Mouse (Mus musculus) MEL (cell line): ENCODE results near the gene Wfdc9. TPM values are rescaled to one million over a fixed set of nuclear protein-coding genes. Genes with fewer than 3 reads are reported as not detected.

Experiments
- DNase-seq: peaks from one replicate; pipeline ENCODE4 v3.0.0; 2011; ENCODE audit warnings: low read depth, low spot score
- H3K27ac ChIP-seq: 2 replicates; pipeline ENCODE4 v1.5.1; 2012; ENCODE audit warnings: low read depth, mild to moderate bottlenecking, control low read depth, low read length, moderate library complexity; ENCODE audit not compliant: control insufficient read depth
- H3K27me3 ChIP-seq, 2 experiments: fragments of 150-350 bp in 1 of 2; sonication (generic) in 1 of 2; 2 replicates each; pipeline ENCODE4 v1.6.1; 2012; ENCODE audit warnings: low read length in 2 of 2, mild to moderate bottlenecking in 2 of 2, improper control_type of control experiment in 1 of 2, moderate library complexity in 1 of 2; ENCODE audit not compliant: insufficient read depth in 2 of 2, control insufficient read depth in 1 of 2
- H3K36me3 ChIP-seq, 2 experiments: 2 replicates each; pipeline ENCODE4 v1.6.1; 2012 to 2014; ENCODE audit warnings: low read length in 2 of 2, improper control_type of control experiment in 1 of 2, inconsistent platforms in 1 of 2, mild to moderate bottlenecking in 1 of 2; ENCODE audit not compliant: insufficient read depth in 2 of 2, control insufficient read depth in 1 of 2
- H3K4me1 ChIP-seq, 2 experiments: fragments of 150-350 bp in 1 of 2; sonication (generic) in 1 of 2; 2 replicates each; pipeline ENCODE4 v1.6.1; 2012; ENCODE audit warnings: low read length in 2 of 2, improper control_type of control experiment in 1 of 2, mild to moderate bottlenecking in 1 of 2; ENCODE audit not compliant: insufficient read depth in 2 of 2, control insufficient read depth in 1 of 2
- H3K4me3 ChIP-seq, 2 experiments: fragments of 150-350 bp in 1 of 2; sonication (generic) in 1 of 2; 2 replicates each; pipeline ENCODE4 v1.5.1; 2012; ENCODE audit warnings: low read depth in 2 of 2, low read length in 2 of 2, mild to moderate bottlenecking in 2 of 2, moderate library complexity in 2 of 2, control low read depth in 1 of 2, improper control_type of control experiment in 1 of 2; ENCODE audit not compliant: control insufficient read depth in 1 of 2, insufficient read depth in 1 of 2
- H3K79me2 ChIP-seq: 2 replicates; pipeline ENCODE4 v1.6.1; 2012; ENCODE audit warnings: mild to moderate bottlenecking, low read length, moderate library complexity; ENCODE audit not compliant: control insufficient read depth, poor library complexity, insufficient read depth
- H3K9ac ChIP-seq: 2 replicates; pipeline ENCODE4 v1.6.1; 2012; ENCODE audit warnings: low read depth, mild to moderate bottlenecking, control low read depth, low read length, moderate library complexity; ENCODE audit not compliant: control insufficient read depth, poor library complexity, severe bottlenecking
- H3K9me3 ChIP-seq: fragments of 150-350 bp; sonication (generic); replicated peaks from 2 replicates; pipeline ENCODE4 v1.6.1; 2012; ENCODE audit warnings: mild to moderate bottlenecking, low read length, improper control_type of control experiment, moderate library complexity; ENCODE audit not compliant: insufficient read depth
- CHD1 ChIP-seq: IDR thresholded peaks from 2 replicates; pipeline ENCODE4 v1.6.1; 2012; ENCODE audit warnings: low read depth, mild to moderate bottlenecking, inconsistent platforms, low read length, improper control_type of control experiment
- CHD2 ChIP-seq: IDR thresholded peaks from 2 replicates; pipeline ENCODE4 v1.6.1; 2011; ENCODE audit warnings: low read length, improper control_type of control experiment
- CTCF ChIP-seq, 3 experiments: IDR thresholded peaks in 2 of 3; conservative IDR thresholded peaks in 1 of 3; 2 replicates each; pipeline ENCODE4 v1.5.1; 2011 to 2012; ENCODE audit warnings: low read length in 3 of 3, low read depth in 2 of 3, mild to moderate bottlenecking in 2 of 3, improper control_type of control experiment in 1 of 3, inconsistent platforms in 1 of 3, mixed read lengths in 1 of 3, moderate library complexity in 1 of 3; ENCODE audit not compliant: control insufficient read depth in 1 of 3, insufficient read depth in 1 of 3, poor library complexity in 1 of 3, severe bottlenecking in 1 of 3
- GATA1 ChIP-seq: IDR thresholded peaks from 2 replicates; pipeline ENCODE4 v1.6.1; 2011; ENCODE audit warnings: low read depth, low read length, improper control_type of control experiment
- HCFC1 ChIP-seq: IDR thresholded peaks from 2 replicates; pipeline ENCODE4 v1.6.1; 2012; ENCODE audit warnings: low read depth, mild to moderate bottlenecking, inconsistent platforms, low read length, improper control_type of control experiment, moderate library complexity
- JUND ChIP-seq: IDR thresholded peaks from 2 replicates; pipeline ENCODE4 v1.6.1; 2011; ENCODE audit warnings: low read depth, mild to moderate bottlenecking, improper control_type of control experiment, low read length
- KAT2A ChIP-seq: conservative IDR thresholded peaks from 2 replicates; pipeline ENCODE4 v1.6.1; 2012; ENCODE audit warnings: low read depth, low read length, improper control_type of control experiment, inconsistent platforms
- MAFK ChIP-seq: IDR thresholded peaks from 2 replicates; pipeline ENCODE4 v1.6.1; 2011; ENCODE audit warnings: low read depth, mild to moderate bottlenecking, low read length, improper control_type of control experiment, borderline replicate concordance
- MXI1 ChIP-seq: IDR thresholded peaks from 2 replicates; pipeline ENCODE4 v1.6.1; 2011; ENCODE audit warnings: mild to moderate bottlenecking, low read depth, low read length, improper control_type of control experiment
- MYB ChIP-seq: IDR thresholded peaks from 2 replicates; pipeline ENCODE4 v1.6.1; 2011; ENCODE audit warnings: mild to moderate bottlenecking, low read depth, low read length, improper control_type of control experiment
- NELFE ChIP-seq: IDR thresholded peaks from 2 replicates; pipeline ENCODE4 v1.6.1; 2011; ENCODE audit warnings: low read depth, low read length, improper control_type of control experiment
- NRF1 ChIP-seq: IDR thresholded peaks from 2 replicates; pipeline ENCODE4 v1.6.1; 2014; ENCODE audit warnings: low read depth, mild to moderate bottlenecking, inconsistent platforms, low read length, improper control_type of control experiment, moderate library complexity; ENCODE audit not compliant: poor library complexity, insufficient read depth, severe bottlenecking
- POLR2A ChIP-seq, 2 experiments: IDR thresholded peaks; 2 replicates each; pipeline ENCODE4 v1.6.1; 2011 to 2012; ENCODE audit warnings: low read length in 2 of 2, mild to moderate bottlenecking in 2 of 2, control low read depth in 1 of 2, improper control_type of control experiment in 1 of 2, low read depth in 1 of 2, moderate library complexity in 1 of 2; ENCODE audit not compliant: control insufficient read depth in 1 of 2, insufficient read depth in 1 of 2, poor library complexity in 1 of 2
- POLR2AphosphoS2 ChIP-seq: IDR thresholded peaks from 2 replicates; pipeline ENCODE4 v1.6.1; 2011; ENCODE audit warnings: low read length, improper control_type of control experiment
- POLR2AphosphoS5 ChIP-seq: IDR thresholded peaks from 2 replicates; pipeline ENCODE4 v1.6.1; 2012; ENCODE audit warnings: low read depth, borderline replicate concordance, mild to moderate bottlenecking, inconsistent platforms, low read length, moderate library complexity, mixed read lengths
- RAD21 ChIP-seq: IDR thresholded peaks from 2 replicates; pipeline ENCODE4 v1.6.1; 2011; ENCODE audit warnings: mild to moderate bottlenecking, low read depth, low read length, improper control_type of control experiment
- RCOR1 ChIP-seq: IDR thresholded peaks from 2 replicates; pipeline ENCODE4 v1.6.1; 2012; ENCODE audit warnings: low read depth, mild to moderate bottlenecking, inconsistent platforms, low read length, improper control_type of control experiment
- SMC3 ChIP-seq: IDR thresholded peaks from 2 replicates; pipeline ENCODE4 v1.6.1; 2011; ENCODE audit warnings: low read depth, low read length, improper control_type of control experiment
- TAL1 ChIP-seq: IDR thresholded peaks from 2 replicates; pipeline ENCODE4 v1.6.1; 2012; ENCODE audit warnings: mild to moderate bottlenecking, inconsistent platforms, low read length, moderate library complexity, mixed read lengths
- TCF12 ChIP-seq: IDR thresholded peaks from 2 replicates; pipeline ENCODE4 v1.6.1; 2014; ENCODE audit warnings: low read depth, mild to moderate bottlenecking, inconsistent platforms, low read length, improper control_type of control experiment, moderate library complexity
- ZC3H11A ChIP-seq: IDR thresholded peaks from 2 replicates; pipeline ENCODE4 v1.6.1; 2012; ENCODE audit warnings: low read depth, mild to moderate bottlenecking, inconsistent platforms, low read length, improper control_type of control experiment
- ZMIZ1 ChIP-seq: IDR thresholded peaks from 2 replicates; pipeline ENCODE4 v1.6.1; 2012; ENCODE audit warnings: low read depth, mild to moderate bottlenecking, inconsistent platforms, low read length, improper control_type of control experiment, moderate library complexity
- ZNF384 ChIP-seq: IDR thresholded peaks from 2 replicates; pipeline ENCODE4 v1.6.1; 2012; ENCODE audit warnings: low read depth, mild to moderate bottlenecking, inconsistent platforms, low read length, improper control_type of control experiment
- polyA plus RNA-seq, 2 experiments: library from polyadenylated mRNA; stranded (reverse) in 1 of 2; unstranded in 1 of 2; fragments of >175 nt in 1 of 2; fragments of >200 nt in 1 of 2; gene quantifications; 2 replicates each; pipeline versions ENCODE4 v1.2.1 to v1.2.4; 2012; ENCODE audit warnings: low replicate concordance in 2 of 2, low read depth in 1 of 2; ENCODE audit not compliant: insufficient read length in 2 of 2, insufficient read depth in 1 of 2, missing spikeins in 1 of 2
- total RNA-seq: library from RNA; depleted of rRNA; stranded (reverse); fragments of 300-350 nt; gene quantifications from 2 replicates; pipeline ENCODE4 v1.2.3, GENCODE M21; 2012

Gene Wfdc9
- total and polyA plus RNA-seq, 3 experiments: not detected

GRCm38 (mm10) chr2:164621775-164622174, 34.6 kb downstream of the Wfdc9 start:
- no peak overlapping the region for H3K9ac ChIP-seq
- no peaks in the 10 kb centered on the region for H3K4me1 ChIP-seq
- H3K4me3 ChIP-seq: no peak overlapping the region
- DNase-seq: no peak
- H3K36me3 ChIP-seq: no peaks in the 10 kb centered on the region
- H3K27me3 ChIP-seq: peaks cover 0 to 5% of the 10 kb centered on the region in 2 experiments; a peak in 3 of 4 replicates
- H3K79me2 ChIP-seq: no peaks in the 10 kb centered on the region
- H3K9me3 ChIP-seq: no peaks in the 10 kb centered on the region
- TF ChIP-seq SMC3 (peak; percentile 52), NELFE (no peak), HCFC1 (no peak), RAD21 (peak; percentile 19), CTCF (IDR thresholded peaks at IDR 0.05 in 2 of 3, conservative IDR thresholded peaks at IDR 0.05 in 1 of 3; ENCODE audit: control insufficient read depth in 1 of 3, insufficient read depth in 1 of 3, low read depth in 2 of 3, low read length in 3 of 3, poor library complexity in 1 of 3, severe bottlenecking in 1 of 3) (peak in 1 of 3 experiments; percentile 37; a peak in 2 of 6 replicates), ZNF384 (no peak), POLR2A (IDR thresholded peaks at IDR 0.05; ENCODE audit: control insufficient read depth in 1 of 2, insufficient read depth in 1 of 2, low read depth in 1 of 2, low read length in 2 of 2, poor library complexity in 1 of 2) (no peak)
- no peak overlapping the region for H3K27ac ChIP-seq

DNA sequence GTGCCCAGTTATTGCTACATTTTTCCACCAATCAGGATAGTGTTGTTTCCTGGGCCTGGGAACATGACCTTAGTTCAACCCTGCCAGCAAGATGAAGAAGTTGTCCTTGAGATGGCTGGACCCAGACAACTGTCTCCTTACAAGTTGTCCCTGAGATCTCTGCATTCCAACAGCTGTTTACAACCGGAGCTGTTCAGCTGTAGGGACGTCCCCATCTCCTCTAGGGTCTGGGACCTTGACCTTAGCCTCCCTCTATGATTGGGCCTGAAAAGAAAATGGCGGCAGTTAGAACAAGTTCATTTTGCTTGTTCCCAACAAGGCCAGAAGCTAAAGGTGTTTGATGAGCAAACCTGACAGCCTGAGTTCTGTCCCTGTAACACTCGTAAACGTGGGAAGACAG, 37.3 kb downstream of the Wfdc9 start:
- H3K36me3 ChIP-seq: no peaks in the 10 kb centered on the region
- H3K4me3 ChIP-seq: no peak overlapping the region
- no peak overlapping the region for H3K27ac ChIP-seq
- no peaks in the 10 kb centered on the region for H3K9me3 ChIP-seq
- H3K27me3 ChIP-seq: peaks cover 0 to 4% of the 10 kb centered on the region in 2 experiments; a peak in 2 of 4 replicates
- no peaks in the 10 kb centered on the region for H3K79me2 ChIP-seq
- TF ChIP-seq POLR2AphosphoS2 (no peak), NRF1 (no peak), TAL1 (no peak), RCOR1 (no peak), JUND (no peak), MYB (no peak), HCFC1 (no peak), SMC3 (no peak), POLR2AphosphoS5 (no peak), KAT2A (no peak), MAFK (no peak), TCF12 (no peak), POLR2A (IDR thresholded peaks at IDR 0.05; ENCODE audit: control insufficient read depth in 1 of 2, insufficient read depth in 1 of 2, low read depth in 1 of 2, low read length in 2 of 2, poor library complexity in 1 of 2) (no peak), CTCF (IDR thresholded peaks at IDR 0.05 in 2 of 3, conservative IDR thresholded peaks at IDR 0.05 in 1 of 3; ENCODE audit: control insufficient read depth in 1 of 3, insufficient read depth in 1 of 3, low read depth in 2 of 3, low read length in 3 of 3, poor library complexity in 1 of 3, severe bottlenecking in 1 of 3) (no peak), MXI1 (no peak), ZC3H11A (no peak), GATA1 (no peak), ZMIZ1 (no peak), CHD2 (no peak), CHD1 (no peak)
- no peak for DNase-seq
- no peak overlapping the region for H3K9ac ChIP-seq
- H3K4me1 ChIP-seq: no peaks in the 10 kb centered on the region
